Mouse (Mus musculus) liver, embryonic 11.5 days (tissue): ENCODE measurements around the gene Col27a1. TPM values are rescaled to one million over a fixed set of nuclear protein-coding genes. Genes with fewer than 3 reads are reported as not detected.

Experiments
- ATAC-seq: fragments of 200-750 bp; cut with Nextera tagmentation; replicated peaks from 2 replicates; pipeline ENCODE4 v1.8.0; 2017; ENCODE audit warnings: moderate number of reproducible peaks, mild to moderate bottlenecking, moderate TSS enrichment, moderate library complexity; ENCODE audit not compliant: low FRiP score
- DNase-seq: peaks from one replicate; pipeline ENCODE4 v3.0.0-alpha.2; 2017; ENCODE audit warnings: low spot score
- H3K27ac ChIP-seq: fragments of 300-500 bp; sonication (generic); 2 replicates; pipeline ENCODE4 v1.5.1; 2014; ENCODE audit warnings: mild to moderate bottlenecking, low read depth, low read length, control low read depth
- H3K27me3 ChIP-seq: fragments of 300-500 bp; sonication (generic); replicated peaks from 2 replicates; pipeline ENCODE4 v1.6.1; 2014; ENCODE audit warnings: low read length, mixed read lengths; ENCODE audit not compliant: control insufficient read depth, insufficient read depth
- H3K36me3 ChIP-seq: fragments of 300-500 bp; sonication (generic); 2 replicates; pipeline ENCODE4 v1.6.1; 2014; ENCODE audit warnings: mild to moderate bottlenecking, low read length, moderate library complexity, mixed read lengths; ENCODE audit not compliant: control insufficient read depth, insufficient read depth
- H3K4me1 ChIP-seq: fragments of 300-500 bp; sonication (generic); replicated peaks from 2 replicates; pipeline ENCODE4 v1.6.1; 2014; ENCODE audit warnings: low read length, mixed read lengths; ENCODE audit not compliant: control insufficient read depth, insufficient read depth
- H3K4me2 ChIP-seq: fragments of 300-500 bp; sonication (generic); 2 replicates; pipeline ENCODE4 v1.6.1; 2014; ENCODE audit warnings: mild to moderate bottlenecking, control low read depth, moderate library complexity
- H3K4me3 ChIP-seq: fragments of 300-500 bp; sonication (generic); 2 replicates; pipeline ENCODE4 v1.5.1; 2014; ENCODE audit warnings: low read depth, low read length, control low read depth
- H3K9ac ChIP-seq: fragments of 300-500 bp; sonication (generic); 2 replicates; pipeline ENCODE4 v1.6.1; 2014; ENCODE audit warnings: low read depth, low read length, control low read depth
- H3K9me3 ChIP-seq: fragments of 300-500 bp; sonication (generic); 2 replicates; pipeline ENCODE4 v1.6.1; 2016; ENCODE audit warnings: low read length, inconsistent platforms, mixed read lengths; ENCODE audit not compliant: control insufficient read depth
- WGBS: fragments of 180-500 bp; shearing (Covaris S2); extraction: QIAGEN DNeasy Blood & Tissue Kit; methylation state at CpG from one replicate; pipeline ENCODE4 v1.1.7; 2014; 5-methylcytosine and 5-hydroxymethylcytosine counted together
- polyA plus RNA-seq: library from polyadenylated mRNA; unstranded; fragments of >200 nt; fragmentation: Nextera tagmentation; extraction: Ambion mirVana; gene quantifications from 2 replicates; pipeline ENCODE4 v1.2.1, GENCODE M21; 2014

The Col27a1 gene
- polyA plus RNA-seq, 1 experiment from 2014 or later = 6.4 TPM

GRCm38 (mm10) chr4:63291075-63291474, 77.3 kb downstream of the Col27a1 start:
- 68% methylated on average over 7 of the region's 7 CpGs for WGBS
- no peak for DNase-seq
- no peak overlapping the region for H3K27ac ChIP-seq

GRCm38 (mm10) chr4:63291658-63292057, 77.9 kb downstream of the Col27a1 start:
- no peaks in the 10 kb centered on the region for H3K4me1 ChIP-seq
- no peaks in the 10 kb centered on the region for H3K36me3 ChIP-seq
- H3K9me3 ChIP-seq = no peaks in the 10 kb centered on the region
- no peak overlapping the region for H3K4me2 ChIP-seq
- DNase-seq = no peak
- no peak overlapping the region for H3K4me3 ChIP-seq
- H3K9ac ChIP-seq = no peak overlapping the region
- no peak for ATAC-seq
- H3K27me3 ChIP-seq = no peaks in the 10 kb centered on the region
- H3K27ac ChIP-seq = no peak overlapping the region
- 72% methylated on average over 4 of the region's 4 CpGs for WGBS

More at GRCm38 (mm10) chr4:63291075-63291474, 77.3 kb downstream of the Col27a1 start:
- Histone ChIP-seq H3K4me2 (no peak overlapping the region), H3K9ac (no peak overlapping the region), H3K4me3 (no peak overlapping the region), H3K36me3 (no peaks in the 10 kb centered on the region), H3K4me1 (no peaks in the 10 kb centered on the region), H3K9me3 (no peaks in the 10 kb centered on the region), H3K27me3 (no peaks in the 10 kb centered on the region)
- ATAC-seq = no peak

GRCm38 (mm10) chr4:63295641-63296040, 81.8 kb downstream of the Col27a1 start:
- DNase-seq (no peak), ATAC-seq (no peak)
- WGBS = 68% methylated on average over 1 of the region's 1 CpGs
- Histone ChIP-seq H3K4me1 (no peaks in the 10 kb centered on the region), H3K27ac (no peak overlapping the region), H3K36me3 (no peaks in the 10 kb centered on the region), H3K4me3 (no peak overlapping the region), H3K27me3 (no peaks in the 10 kb centered on the region), H3K9ac (no peak overlapping the region), H3K4me2 (no peak overlapping the region), H3K9me3 (no peaks in the 10 kb centered on the region)

- Histone ChIP-seq H3K27ac (no peak overlapping the region), H3K4me3 (no peak overlapping the region), H3K27me3 (no peaks in the 10 kb centered on the region), H3K4me2 (no peak overlapping the region), H3K9me3 (no peaks in the 10 kb centered on the region), H3K4me1 (no peaks in the 10 kb centered on the region), H3K9ac (no peak overlapping the region), H3K36me3 (no peaks in the 10 kb centered on the region)
- ATAC-seq (no peak), DNase-seq (no peak)
- 63% methylated on average over 3 of the region's 3 CpGs for WGBS
These were observed 82.5 kb downstream of the Col27a1 start for GRCm38 (mm10) chr4:63296263-63296662.

- no peak overlapping the region for H3K27ac ChIP-seq
- no peak overlapping the region for H3K9ac ChIP-seq
- no peak overlapping the region for H3K4me2 ChIP-seq
- no peak overlapping the region for H3K4me3 ChIP-seq
- ATAC-seq (no peak), DNase-seq (no peak)
- H3K9me3 ChIP-seq = no peaks in the 10 kb centered on the region
- no peaks in the 10 kb centered on the region for H3K27me3 ChIP-seq
- no peaks in the 10 kb centered on the region for H3K4me1 ChIP-seq
- no peaks in the 10 kb centered on the region for H3K36me3 ChIP-seq
- WGBS = 73% methylated on average over 8 of the region's 8 CpGs
These were observed 83.1 kb downstream of the Col27a1 start for GRCm38 (mm10) chr4:63296876-63297275.

- no peak overlapping the region for H3K4me2 ChIP-seq
- no peak overlapping the region for H3K4me3 ChIP-seq
- H3K4me1 ChIP-seq = no peaks in the 10 kb centered on the region
- WGBS = 83% methylated on average over 8 of the region's 8 CpGs
- H3K27me3 ChIP-seq = no peaks in the 10 kb centered on the region
- no peaks in the 10 kb centered on the region for H3K9me3 ChIP-seq
- DNase-seq (no peak), ATAC-seq (no peak)
- no peak overlapping the region for H3K27ac ChIP-seq
- no peaks in the 10 kb centered on the region for H3K36me3 ChIP-seq
- H3K9ac ChIP-seq = no peak overlapping the region
These were observed 84.4 kb downstream of the Col27a1 start for GRCm38 (mm10) chr4:63298191-63298590.

- no peaks in the 10 kb centered on the region for H3K36me3 ChIP-seq
- 59% methylated on average over 4 of the region's 4 CpGs for WGBS
These were observed 88.8 kb downstream of the Col27a1 start for GRCm38 (mm10) chr4:63302641-63303040.

GRCm38 (mm10) chr4:63307175-63308062, 93.6 kb downstream of the Col27a1 start:
- H3K4me3 ChIP-seq = no peak overlapping the region
- no peaks in the 10 kb centered on the region for H3K27me3 ChIP-seq
- H3K4me2 ChIP-seq = no peak overlapping the region
- DNase-seq = peak; percentile 81
- H3K9ac ChIP-seq = no peak overlapping the region
- H3K36me3 ChIP-seq = no peaks in the 10 kb centered on the region
- H3K27ac ChIP-seq = no peak overlapping the region
- WGBS = 32% methylated on average over 21 of the region's 21 CpGs
- H3K9me3 ChIP-seq = no peaks in the 10 kb centered on the region
- 0 out of 2 replicates have a peak, but pooled peaks have one; percentile 41 for ATAC-seq
- no peaks in the 10 kb centered on the region for H3K4me1 ChIP-seq

More at GRCm38 (mm10) chr4:63302641-63303040, 88.8 kb downstream of the Col27a1 start:
- H3K9me3 ChIP-seq = no peaks in the 10 kb centered on the region
- no peak overlapping the region for H3K4me3 ChIP-seq
- ATAC-seq (no peak), DNase-seq (no peak)
- H3K9ac ChIP-seq = no peak overlapping the region
- H3K27me3 ChIP-seq = no peaks in the 10 kb centered on the region
- H3K4me1 ChIP-seq = no peaks in the 10 kb centered on the region
- no peak overlapping the region for H3K4me2 ChIP-seq
- H3K27ac ChIP-seq = no peak overlapping the region

GRCm38 (mm10) chr4:63308316-63308715, 94.5 kb downstream of the Col27a1 start:
- no peaks in the 10 kb centered on the region for H3K36me3 ChIP-seq
- H3K27ac ChIP-seq = no peak overlapping the region

More at GRCm38 (mm10) chr4:63308316-63308715, 94.5 kb downstream of the Col27a1 start:
- no peaks in the 10 kb centered on the region for H3K27me3 ChIP-seq
- no peak overlapping the region for H3K4me2 ChIP-seq
- no peak overlapping the region for H3K4me3 ChIP-seq
- no peaks in the 10 kb centered on the region for H3K9me3 ChIP-seq
- DNase-seq (no peak), ATAC-seq (no peak)
- H3K9ac ChIP-seq = no peak overlapping the region
- no peaks in the 10 kb centered on the region for H3K4me1 ChIP-seq
- 81% methylated on average over 3 of the region's 3 CpGs for WGBS
